Mouse (Mus musculus): ENCODE measurements around the gene Gm21394.
"Not testable (repeated sequence)": the region's sequence is repeated elsewhere in the genome, so short reads cannot be mapped to it uniquely, and the experiment has no call there.

Gm21394 gene

DNA sequence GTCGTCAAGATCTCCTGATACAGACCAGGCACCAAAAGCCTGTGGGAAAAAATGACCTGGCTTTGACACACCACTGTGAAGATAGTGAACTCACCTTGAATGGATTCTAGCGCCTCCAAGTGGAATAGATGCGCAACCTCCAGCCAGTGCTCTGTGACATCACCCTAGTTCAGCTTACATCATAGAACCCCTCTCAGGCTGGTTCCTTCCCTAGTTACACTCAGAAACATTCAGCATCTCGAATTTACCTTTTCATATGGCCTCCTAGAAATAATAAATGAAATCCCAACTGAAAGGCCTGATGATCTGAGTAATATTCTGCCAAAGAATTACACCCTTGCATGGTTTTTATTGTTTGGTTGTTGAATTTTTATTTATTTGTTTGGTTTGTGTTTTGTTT is at the start of gene Gm21394:
TSS of gene Gm21394 (minus strand) at position 101 of the 400 bp plus-strand sequence.
- not testable (repeated sequence) for DNase-seq (ENCODE audit: low read depth, low spot score)

All from skeletal muscle tissue, adult 2 months (tissue).